Mouse (Mus musculus) ES-CJ7 (cell line): ENCODE results near the gene Lsg1.

Experiments used
- DNase-seq: peaks from one replicate; pipeline ENCODE4 v3.0.0; 2011; ENCODE audit warnings: low read depth, low spot score

The Lsg1 gene

DNA sequence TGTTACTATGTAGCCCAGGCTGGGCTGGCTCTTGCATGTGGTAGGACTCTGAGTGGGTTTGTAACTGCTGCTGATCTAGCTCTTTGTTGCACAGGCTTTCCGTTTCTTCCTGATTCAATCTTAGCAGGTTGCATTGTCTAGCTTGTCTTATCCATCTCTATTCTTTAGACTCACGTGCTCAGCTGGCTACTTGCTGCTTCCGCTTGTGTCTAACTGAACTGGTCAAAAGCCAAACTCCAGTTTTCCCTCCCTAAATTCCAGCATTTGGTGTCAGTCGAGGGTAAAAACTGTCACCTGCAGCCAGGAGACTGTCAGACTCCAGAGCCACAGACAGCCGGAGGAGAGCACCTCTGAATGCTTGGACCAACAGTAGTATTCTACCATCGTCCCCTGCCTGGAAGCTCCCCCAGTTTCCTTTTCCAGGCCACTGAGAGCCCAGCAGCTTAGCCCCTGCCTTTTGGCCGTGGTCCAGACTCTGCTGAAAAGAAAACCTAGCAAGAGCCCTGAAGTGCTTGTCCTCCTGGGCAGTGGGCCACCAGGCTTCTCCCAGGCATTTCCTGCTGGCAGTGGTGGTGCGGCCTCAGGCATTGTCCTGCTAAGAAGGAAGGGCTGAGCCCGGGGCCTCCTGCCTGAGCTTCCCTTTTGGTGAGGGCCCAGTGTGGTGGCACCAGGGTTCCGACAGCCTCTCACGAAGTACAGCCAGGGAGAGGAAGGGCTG, 34.6 kb downstream of the Lsg1 start:
- DNase-seq: no peak

DNA sequence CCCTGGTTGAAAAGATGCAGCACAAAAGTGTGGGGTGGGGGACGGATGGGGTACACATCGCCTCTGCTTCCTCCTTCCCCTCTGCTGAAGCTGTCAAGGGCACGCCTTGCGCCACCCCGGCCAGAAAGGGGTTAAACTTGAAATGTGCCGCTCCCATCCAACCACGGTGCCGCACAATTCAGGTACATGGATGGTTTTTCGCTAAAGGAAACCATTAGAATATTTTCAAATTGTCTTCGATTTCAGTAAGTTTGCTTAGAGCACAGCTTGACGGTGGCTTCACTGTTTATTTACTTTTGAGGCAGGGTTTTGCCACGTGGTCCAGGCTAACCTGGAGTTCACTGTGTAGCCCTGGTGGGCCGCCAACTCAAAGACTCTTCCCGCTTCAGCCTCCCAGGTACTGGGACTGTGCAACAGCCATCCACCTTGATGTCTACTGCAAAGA, 36.6 kb downstream of the Lsg1 start, which contains the start of gene Tmem44:
Tmem44 (minus strand) TSS at position 95 of the 445 bp plus-strand sequence.
- DNase-seq: peak; percentile 52

DNA sequence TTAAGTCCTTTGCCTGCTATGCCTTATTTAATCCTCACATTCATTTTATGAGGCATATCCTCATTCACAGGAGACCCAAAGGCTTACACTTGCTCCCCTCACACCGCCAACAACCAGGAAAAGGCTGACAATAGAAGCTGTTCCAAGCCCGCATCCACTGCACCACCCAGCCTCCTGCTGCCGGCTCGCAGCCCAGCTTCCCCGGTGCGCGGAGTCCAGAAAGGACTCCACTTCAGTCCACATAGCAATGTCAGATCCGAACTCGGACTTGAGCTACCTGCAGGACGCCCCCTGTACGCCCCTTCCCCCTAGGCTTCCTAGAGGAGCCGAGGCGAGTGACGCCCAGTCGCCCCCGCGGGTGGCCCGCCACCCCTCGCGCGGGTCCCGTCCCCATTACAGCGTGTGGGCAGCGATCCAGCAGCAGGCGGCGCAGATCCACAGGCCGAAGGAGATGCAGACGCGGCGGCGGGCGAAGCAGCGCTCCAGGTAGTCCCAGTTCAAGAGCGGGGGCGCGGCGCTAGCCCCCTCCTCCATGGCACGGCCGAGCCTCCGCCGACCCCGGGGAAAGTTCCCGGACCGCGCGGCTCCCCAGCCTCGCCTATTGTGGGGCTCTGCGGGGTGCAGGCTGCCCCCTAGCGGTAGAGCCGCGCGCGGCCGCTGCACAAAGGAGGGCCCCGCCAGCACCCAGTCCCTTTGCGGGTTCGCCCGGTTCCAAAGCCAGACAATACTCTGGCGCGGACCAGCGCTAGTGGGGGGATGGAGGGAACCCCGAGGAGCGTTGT, 37.2 kb downstream of the Lsg1 start:
- peak; percentile 49 for DNase-seq

DNA sequence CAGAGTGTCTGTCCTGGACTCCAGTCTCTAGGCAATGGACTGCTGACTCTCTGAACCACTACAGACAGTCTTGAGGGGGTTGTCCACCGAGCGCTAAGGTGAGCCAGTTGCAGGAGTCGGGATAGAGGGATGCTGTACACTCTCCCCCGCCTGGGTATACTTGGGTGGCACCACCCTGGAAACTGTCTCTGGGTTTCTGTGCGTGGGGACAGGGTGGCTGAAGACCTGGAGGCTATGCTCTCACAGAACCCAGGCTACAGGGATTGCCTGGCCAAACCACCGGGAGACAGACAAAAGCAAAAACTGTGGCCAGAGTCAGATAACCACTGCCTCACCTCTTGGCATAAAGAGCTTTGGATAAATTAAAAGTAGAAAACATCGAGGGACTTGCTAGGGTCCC, 37.9 kb downstream of the Lsg1 start:
- DNase-seq: no peak

DNA sequence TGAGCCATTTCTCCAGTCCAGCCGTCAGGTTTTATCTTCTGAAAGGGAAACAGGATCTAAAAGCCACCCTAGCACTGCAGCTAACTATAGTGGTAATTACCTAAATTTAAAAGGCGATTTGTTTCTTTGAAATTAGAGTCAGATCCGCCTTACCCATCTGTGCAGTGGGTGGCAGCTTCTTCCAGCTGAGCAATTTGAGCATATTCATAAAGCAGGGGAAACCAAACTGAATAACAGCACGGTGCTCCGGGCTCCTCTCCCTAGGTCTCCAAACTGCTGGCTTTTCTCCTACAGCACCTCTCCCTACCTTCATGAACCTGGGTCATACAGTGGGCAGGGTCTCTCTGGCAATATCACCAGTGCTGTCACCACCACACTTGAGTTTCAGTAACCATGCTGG, 39.1 kb downstream of the Lsg1 start:
- no peak for DNase-seq

DNA sequence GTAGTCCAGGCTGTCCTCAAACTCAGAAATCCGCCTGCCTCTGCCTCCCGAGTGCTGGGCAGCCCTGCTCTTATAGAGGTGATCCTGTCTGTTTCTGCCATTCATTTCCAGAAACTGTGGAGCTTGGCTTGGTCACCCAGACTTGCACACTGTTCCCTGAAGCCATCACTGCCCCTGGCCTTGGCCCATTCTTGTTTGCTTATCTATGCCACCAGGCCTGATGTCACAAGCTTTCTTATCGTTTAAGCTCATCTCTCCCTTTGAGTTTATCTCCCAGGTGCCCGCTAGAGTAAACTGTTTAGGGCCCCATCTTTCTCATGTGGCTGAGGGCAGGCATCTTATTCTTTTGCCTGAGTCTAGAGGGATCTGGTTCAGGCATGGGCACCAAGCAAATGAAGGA, 42.7 kb downstream of the Lsg1 start:
- no peak for DNase-seq

DNA sequence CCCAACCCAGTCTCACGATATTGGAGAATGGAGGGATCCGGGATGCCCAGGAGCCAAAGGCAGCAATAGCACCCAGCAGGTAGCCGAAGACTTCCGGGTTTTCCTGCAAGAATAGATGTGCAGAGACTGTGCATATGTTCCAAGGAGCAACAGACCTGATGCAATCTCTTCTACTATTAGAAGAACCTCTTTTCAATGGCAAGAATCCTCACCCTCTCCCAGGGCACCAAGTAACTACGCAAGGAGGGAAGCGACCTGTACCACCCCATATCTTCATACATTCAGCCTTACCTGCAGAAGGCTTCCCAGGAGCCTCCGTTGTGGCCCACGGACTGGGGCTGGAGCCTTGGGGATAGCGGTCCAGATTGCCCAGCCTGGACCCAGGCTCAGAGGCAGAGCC, 44.0 kb downstream of the Lsg1 start:
- DNase-seq: no peak

DNA sequence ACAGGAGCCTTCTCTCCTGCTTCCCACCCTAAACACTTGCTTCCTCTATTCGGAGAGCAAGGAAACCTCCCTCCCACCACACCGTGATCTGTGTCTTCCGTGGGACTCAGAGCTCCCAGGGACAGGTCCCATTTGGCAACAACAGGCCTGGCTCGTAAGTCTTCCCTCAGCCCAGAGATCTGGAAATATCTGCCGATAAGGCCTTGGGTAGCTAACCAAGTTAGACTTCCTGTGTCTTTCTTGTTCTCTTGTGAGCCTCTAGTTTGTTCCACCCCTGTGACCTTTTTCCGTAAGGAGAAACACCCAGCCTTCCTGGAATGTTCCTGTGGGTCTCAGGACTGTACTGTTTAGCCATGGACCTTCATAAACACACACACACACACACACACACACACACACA, 44.6 kb downstream of the Lsg1 start:
- DNase-seq: no peak

DNA sequence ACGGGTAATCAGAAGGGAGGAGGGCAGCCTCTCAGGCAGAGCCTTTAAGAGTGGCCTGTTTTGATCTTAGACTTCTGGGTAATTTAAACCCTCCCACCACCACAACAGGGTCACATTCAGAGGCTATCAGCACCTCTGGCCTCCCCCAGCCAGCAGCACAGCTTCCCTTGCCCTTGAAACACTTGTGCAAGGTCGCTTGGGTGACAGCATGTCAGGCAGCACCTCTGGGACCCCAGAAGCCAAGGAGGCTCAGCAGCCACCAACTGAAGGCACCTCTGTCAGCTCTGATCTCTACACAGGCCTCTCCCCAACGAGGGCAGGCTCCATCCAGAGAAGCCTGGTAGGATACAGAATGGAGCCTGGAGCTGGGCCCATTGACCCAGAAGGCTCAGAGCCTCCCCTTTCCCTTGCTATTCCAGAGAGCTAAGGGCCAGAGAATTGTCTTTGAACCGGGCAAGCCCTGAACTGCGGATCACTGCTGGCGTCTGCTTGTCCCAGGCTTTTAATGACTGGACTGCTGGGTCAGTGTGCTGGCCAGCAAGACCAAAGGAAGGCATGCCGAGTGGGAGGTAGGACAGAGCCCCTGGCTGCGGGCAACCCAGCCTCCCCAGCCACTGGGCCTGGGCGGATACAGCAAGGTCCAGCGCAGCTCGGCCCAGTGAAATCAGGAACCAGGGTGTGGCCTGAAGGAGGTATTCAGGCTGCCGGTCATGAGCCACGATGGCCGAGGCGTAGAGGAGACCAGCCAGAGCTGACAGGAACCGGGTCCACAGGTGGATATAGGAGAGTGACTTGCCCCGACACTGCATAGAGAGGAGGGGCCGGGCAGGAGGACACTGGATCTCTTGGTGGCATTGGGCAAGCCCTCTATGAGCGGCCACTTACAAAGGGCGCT, 47.0 kb downstream of the Lsg1 start:
- no peak for DNase-seq

DNA sequence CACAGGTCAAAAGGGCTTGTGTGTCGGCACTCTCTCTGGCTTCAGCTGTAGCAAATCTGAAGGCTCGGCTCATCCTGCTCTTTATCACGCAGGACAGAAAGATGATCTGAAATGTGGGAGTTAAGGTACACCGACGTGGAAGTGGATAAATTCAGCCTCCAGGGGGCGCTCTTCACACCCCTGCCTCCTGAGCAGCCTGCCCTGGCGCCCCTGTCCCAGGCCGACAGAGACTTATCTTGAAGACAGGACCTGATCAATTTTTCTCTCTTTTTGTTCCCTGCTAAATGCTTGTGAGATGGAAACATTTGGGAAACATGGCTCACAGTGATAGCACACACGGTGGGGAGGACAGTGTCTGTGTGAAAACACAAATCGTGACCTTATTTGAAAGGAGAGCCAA, 48.0 kb downstream of the Lsg1 start:
- peak; percentile 80 for DNase-seq

DNA sequence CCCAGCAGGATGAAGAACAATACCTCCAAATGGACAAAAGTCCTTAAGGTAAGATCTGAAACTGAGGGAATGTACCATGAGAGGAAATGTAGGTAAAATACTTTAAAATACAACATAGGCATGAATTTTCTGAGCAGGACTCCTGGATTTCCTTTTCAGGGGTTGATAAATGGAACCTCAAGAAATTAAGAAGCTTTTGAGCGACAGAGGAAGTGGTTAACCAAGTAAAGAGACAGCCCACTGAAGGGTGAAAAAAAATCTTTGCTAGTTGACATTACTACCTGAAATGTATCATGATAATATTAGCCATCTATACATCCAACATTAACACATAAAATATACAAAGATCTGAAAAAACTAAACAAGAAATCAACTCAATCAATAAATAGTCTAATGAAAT, 52.3 kb downstream of the Lsg1 start:
- DNase-seq: no peak

DNA sequence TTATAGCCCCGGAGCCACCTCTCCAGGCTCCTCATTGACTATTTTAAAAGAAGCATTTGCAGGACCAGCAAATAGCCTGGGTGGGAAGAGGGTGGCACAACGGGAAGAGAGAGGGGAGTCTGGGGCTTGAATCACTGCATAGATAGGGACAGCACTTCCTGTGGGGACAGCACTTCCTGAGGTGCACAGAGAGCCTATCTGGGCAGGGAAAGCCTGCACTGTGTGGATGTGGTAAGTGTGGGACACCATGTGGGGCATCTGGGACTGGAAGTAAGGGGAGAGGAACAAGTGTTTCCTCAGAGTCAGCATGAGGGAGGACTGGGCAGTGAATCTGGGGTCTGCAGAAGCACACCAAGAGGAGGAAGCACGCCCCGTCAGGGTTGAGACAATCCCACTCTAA, 53.8 kb downstream of the Lsg1 start:
- DNase-seq: no peak

DNA sequence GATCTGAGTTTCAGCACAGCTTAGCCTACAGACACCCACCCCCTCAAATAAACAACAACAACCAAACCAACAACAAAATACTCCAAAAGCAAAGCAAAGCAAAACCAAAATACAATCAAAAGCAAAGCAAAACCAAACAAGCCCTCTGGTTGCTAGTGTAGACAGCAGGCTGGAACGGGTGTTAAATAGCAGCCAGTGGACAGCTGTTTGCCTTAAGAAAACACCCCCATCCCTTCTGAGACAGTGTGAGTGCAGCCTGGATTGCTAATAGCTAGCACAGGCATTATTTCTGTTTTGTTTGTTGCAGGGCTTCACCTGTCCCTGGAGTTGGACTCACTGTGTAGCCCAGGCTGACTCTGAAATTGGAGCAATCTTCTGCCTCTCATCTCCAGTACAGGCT, 54.5 kb downstream of the Lsg1 start:
- no peak for DNase-seq

DNA sequence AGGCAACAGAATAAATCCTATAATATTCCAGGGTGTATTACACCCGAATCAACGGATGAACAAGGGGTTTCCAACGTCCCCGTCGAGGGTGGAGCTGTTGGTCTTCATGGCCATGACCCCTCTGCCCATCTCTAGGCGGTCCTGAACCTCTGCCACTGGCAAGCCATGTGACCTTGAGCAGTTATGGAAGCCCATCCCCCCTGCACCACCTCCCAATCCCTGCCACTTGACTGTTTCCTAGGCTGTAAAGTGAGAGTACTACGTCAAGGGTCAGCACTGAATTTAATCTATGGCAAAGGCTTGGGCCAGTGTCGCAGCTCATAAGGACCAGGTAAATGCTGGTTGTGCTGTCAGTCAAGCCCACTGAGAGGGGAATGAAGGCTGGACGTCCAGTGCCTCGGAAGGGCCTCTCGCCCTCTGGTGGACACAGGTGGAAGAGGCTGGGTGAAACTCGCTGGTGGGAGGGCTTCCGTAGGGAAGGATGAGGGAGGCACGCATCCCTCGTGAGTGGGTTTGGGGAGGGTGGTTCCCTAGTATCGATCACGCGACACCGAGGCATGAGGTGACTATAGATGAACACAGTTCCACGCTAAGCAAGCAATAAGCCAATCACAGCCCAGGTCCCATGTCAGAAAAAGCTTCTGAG, 55.5 kb downstream of the Lsg1 start:
- peak; percentile 61 for DNase-seq

DNA sequence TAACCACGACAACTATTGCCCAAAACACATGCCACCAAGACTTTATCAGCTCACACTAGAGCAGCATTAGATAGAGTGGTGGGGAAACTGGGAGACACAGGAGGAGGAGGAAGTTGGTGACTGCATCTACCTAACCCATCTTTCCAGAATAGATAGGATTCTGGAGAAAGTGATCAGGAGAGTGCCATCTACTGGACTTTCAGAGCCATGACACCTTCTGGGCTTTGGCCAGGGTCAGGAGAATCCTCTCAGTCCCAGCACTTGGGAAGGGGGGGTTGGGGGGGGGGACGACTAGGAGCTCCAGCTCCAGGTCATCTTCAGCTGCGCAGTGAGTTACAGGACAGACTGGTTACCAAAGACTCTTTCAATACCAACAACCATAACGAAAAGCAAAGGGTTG, 56.6 kb downstream of the Lsg1 start:
- peak; percentile 42 for DNase-seq

DNA sequence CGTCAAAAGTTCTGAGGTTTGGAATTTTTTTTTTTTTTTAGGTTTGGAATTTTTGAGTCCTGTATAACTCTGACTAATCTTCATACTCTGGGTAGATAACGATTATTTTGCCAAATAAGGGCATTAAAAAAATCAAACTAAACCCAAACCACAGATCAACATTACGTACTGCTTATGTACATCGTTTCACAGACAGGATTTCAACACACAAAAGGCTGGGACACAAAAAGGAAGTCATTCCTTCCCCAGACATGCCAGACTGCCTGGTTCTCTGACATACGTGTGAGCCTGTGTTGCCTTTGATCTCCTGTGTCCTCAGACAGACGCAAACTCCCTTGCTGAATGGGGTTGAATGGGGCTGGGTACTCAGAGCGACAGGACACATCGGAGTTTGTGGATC, 59.0 kb downstream of the Lsg1 start:
- no peak for DNase-seq

DNA sequence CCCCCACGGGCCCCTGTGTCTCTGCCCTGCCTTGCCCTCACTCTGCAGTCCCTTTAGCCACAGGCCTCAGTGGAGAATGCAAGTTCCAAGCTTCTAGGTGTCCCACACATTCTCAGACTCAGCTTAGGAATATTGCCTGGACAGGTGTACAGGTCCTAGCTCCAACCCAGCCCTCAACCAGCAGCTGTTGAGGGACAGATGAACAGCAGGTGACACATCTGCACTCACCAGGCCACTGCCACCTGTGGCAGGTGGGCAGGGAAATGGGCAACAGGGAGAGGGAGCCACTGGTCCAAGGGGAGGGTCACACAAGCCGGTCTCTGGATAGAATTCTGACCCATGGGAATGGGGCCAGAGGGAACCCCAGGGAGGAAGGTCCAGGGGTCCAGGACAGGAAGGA, 59.5 kb downstream of the Lsg1 start:
- no peak for DNase-seq

DNA sequence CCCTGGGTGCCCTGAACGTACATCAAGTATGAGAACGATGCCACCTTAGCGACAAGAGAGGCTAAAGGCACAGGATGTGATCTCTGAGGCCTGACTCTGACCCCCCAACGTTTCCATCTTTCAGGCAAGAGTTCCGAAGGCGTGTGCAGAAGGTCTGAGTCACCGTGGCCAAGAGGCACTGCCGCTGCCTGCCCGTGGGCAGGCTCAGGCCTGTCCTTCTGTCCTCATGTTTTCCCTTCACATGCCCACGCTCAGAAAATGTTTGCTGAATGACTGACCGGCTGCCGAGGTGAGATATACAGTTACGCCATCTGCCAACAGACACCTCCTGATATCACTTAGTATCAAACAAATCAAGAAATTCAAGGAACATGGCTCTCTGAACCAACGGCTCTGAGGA, 61.6 kb downstream of the Lsg1 start:
- no peak for DNase-seq

DNA sequence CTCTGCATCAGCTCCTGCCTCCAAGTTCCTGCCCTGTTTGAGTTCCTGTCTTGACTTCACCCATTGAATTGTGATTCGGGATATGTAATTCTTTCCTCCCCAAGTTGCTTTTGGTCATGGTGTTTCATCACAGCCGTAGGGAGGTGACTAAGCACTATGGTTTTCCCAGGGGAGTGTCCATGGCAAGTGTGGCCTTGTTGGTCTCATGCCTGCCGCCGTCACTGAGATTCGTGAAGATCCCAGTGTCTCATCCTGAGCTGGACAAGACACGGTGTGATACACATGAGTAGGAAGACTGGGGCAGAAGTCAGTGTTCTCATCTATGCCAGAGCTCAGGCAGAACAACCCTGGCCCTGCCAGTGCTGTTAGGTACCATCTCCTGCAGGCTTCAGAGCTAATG, 62.9 kb downstream of the Lsg1 start:
- no peak for DNase-seq

DNA sequence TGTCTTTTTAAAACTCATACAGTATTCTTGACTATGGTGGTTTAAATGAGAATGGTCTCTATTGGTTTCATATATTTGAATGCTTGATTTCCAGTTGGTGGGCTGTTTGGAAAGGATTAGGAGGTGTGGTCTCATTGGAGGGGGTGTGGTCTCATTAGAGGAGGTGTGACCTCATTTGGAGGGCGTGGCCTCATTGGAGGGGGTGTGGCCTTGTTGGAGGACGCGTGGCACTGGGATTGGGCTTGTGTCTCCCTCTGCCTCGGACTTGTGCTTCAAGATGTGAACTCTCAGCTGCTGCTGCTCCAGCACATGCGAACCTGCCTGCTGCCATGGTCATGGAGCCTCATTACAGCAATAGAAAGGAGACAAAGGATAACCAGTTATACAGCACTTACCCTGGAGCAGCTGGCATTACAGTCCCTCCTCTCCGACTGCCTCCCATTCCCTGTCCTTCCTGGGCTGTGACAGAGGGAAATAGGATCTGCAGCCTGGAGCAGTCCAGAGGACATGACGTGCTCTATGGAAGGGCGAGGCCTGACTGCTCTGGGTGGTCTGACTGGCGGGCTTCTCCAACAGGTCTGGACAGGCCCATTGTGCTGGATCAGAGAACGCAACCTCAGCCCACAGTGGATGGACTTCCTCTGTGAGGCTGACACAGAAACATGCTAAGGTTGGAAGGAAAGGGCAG, 65.0 kb downstream of the Lsg1 start:
- peak; percentile 88 for DNase-seq

DNA sequence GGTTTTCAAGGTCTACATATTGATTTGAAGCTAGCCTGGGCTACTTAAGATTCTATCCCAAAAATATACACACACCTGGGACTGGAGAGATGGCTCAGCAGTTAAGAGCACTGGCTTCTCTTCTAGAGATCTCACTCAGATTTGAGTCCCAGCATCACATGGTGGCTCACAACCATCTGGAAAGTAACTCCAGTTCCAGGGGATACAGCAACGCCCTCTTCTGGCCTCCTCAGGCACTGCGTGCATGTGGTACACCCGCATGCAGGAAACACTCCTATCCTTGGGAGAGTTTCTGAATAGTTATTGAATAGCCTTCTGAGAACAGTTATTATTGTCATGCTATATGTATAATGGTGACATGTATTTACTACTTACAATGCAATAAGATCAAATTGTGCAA, 66.2 kb downstream of the Lsg1 start:
- DNase-seq: peak; percentile 65
